Mouse (Mus musculus): ENCODE data around the gene Cyp2c23.

DNA sequence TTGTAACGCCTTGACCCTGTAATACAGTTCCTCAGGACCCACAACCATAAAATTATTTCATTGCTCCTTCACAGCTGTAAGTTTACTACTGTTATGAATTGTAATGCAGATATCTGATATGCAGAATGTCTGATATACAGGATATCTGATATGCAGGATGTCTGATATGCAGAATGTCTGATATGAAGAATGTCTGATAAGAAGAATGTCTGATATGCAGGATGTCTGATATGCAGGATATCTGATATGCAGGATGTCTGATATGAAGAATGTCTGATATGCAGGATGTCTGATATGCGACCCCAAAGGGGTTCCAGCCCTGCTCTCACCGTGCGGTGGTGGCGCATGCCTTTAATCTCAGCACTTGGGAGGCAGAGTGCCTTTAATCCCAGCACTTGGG is 47.0 kb downstream of the Cyp2c23 start:
- TF ChIP-seq POLR2A (IDR thresholded peaks at IDR 0.05; ENCODE audit: low read depth, low read length), result no peak
- no peak for TF ChIP-seq CTCF (IDR thresholded peaks at IDR 0.05; ENCODE audit: extremely low read depth, insufficient read depth, insufficient read length, insufficient replicate concordance)
